Mouse (Mus musculus) right cerebral cortex, postnatal 25 days (tissue): ENCODE measurements around the gene Sipa1l3.

Experiments used
- DNase-seq: peaks from one replicate; pipeline ENCODE4 v3.0.0; 2022

Sipa1l3 gene

DNA sequence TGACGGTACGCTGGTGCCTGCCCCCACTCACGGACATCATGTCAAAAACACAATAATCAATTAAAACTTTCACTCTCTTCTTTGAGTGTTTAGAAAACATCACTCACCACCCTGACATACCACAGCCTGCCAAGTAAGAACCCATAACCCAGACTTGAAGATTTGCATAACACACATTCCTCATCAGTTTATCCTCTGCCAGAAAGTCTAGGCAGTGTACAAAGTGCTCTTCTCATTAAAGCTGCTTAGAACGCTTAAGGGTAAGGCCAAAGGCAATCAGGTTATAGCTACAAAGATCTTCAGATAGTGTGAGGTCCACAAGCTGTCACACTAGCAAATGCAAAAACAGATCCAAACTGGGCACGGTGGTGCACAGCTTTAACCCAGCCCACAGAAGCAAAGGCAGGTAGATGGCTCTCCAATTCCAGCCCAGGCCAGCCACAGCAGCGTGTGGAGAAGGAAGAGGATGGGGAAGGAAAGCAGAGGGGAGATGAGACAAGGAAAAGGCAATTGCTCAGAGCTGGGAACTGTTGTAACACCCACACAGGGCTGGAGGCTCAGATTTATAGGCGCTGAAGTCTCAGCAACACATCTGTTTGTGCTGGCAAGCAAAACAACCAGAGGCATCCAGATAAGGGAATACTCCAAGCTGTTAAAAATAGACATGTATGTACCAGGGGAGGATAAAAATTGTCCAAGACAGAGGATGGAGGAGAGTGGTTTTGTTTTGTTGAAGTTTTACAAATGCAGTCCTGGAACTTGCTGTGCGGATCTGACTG is 246.6 kb downstream of the Sipa1l3 start:
- peak; percentile 36 for DNase-seq

DNA sequence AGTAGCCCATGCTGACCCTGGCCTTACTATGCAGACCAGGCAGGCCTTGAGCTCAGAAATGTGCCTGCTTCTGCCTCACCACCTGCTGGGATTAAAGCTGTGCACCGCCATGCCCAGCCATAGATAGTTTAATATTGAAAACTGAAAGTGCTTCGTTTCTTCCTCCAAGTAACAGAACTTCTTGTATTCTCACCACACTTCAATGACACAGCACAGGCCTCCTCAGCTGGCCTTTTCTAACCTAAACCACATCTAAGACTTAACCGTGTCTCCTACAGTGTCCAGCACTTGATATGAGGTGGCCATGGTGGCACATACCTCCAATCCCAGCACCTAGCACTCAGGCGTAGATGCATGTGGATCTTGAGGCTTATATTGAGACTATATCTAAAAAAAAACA is 248.0 kb downstream of the Sipa1l3 start:
- DNase-seq = no peak
